Mouse (Mus musculus) T-cell, adult 2 months (primary cell): Measurements from ENCODE around the gene Scrn3.

ENCODE experiments used
- DNase-seq: peaks from one replicate; pipeline ENCODE4 v3.0.0; 2022; ENCODE audit warnings: low spot score

Scrn3 gene

DNA sequence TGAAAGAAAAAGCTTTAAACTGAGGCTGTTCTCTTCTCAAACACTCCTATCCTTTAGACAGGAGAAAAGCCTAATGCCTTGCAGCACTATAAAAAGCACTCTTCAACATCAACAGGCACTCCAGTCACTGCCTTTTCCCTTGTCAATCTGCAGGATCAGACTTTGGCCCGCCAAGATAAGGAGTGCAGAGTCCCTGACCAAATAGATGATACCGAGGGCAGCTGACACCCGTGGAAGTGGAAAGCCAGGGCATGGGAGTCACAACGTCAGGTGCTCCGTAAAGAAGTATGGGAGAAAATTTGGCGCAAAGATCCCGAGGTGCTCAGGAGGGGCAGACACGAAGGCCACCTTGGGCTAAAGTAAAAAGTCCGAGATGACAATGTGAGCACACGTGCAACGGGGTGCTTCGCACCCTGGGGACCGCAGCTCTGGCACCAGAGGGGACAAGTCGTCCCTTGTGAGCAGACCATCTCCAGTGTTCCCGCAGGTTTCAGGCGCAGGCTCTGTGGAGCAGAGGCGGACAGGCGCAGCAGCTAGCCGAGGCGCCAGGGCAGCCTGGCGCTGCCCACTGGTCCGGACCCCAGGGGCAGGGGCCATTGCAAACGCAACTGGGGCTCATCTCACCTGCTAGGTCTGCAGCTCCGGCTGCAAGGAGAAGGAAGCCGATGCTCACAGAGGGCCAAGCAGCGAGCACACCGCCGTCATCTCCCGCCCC is 73.4 kb downstream of the Scrn3 start:
- DNase-seq: no peak

DNA sequence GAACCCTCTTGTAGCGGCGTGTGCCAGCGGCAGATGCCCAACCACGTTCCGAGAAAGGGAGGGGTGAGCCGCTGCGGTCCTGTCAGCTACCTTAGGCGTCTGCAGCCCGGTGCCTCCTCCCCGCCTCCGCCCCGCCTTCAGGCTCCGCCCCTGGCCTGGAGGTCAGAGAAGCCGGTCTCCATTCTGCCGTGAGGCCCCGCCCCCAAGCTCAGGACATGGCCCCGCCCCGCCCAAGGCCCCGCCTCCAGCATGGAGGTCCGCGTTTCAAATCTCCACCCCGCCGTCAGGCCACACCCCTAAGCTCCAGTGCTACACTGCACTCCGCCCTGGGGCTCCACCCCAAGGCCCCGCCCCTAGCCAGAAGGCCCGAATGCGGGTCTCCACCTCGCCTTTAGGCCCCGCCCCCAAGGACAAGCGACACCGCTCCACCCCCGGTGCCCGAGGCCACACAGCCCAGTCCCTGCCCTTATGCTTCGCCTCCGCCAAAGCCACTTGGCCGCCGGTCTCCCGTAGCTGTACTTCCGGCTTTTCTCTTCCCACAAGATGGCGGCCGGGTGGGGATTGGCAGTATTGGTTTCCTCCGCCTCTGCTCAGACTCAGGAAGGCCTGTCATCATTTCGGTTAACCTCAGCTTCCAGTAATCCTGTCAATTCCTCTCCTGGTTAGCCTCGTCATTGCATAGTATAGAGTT is 74.1 kb downstream of the Scrn3 start, which contains the start of gene Gpr155:
Gene Gpr155 (minus strand): TSS at position 217 of the 691 bp plus-strand sequence.
- peak; percentile 98 for DNase-seq
